Mouse (Mus musculus) liver, embryonic 11.5 days (tissue): Measurements from ENCODE around the gene Apopt1. TPM values are rescaled to one million over a fixed set of nuclear protein-coding genes. Genes with fewer than 3 reads are reported as not detected.
"Not testable (repeated sequence)": the region's sequence is repeated elsewhere in the genome, so short reads cannot be mapped to it uniquely, and the experiment has no call there.

Experiments used
- ATAC-seq: fragments of 200-750 bp; cut with Nextera tagmentation; replicated peaks from 2 replicates; pipeline ENCODE4 v1.8.0; 2017; ENCODE audit warnings: moderate number of reproducible peaks, mild to moderate bottlenecking, moderate TSS enrichment, moderate library complexity; ENCODE audit not compliant: low FRiP score
- DNase-seq: peaks from one replicate; pipeline ENCODE4 v3.0.0-alpha.2; 2017; ENCODE audit warnings: low spot score
- H3K27ac ChIP-seq: fragments of 300-500 bp; sonication (generic); 2 replicates; pipeline ENCODE4 v1.5.1; 2014; ENCODE audit warnings: mild to moderate bottlenecking, low read depth, low read length, control low read depth
- H3K27me3 ChIP-seq: fragments of 300-500 bp; sonication (generic); replicated peaks from 2 replicates; pipeline ENCODE4 v1.6.1; 2014; ENCODE audit warnings: low read length, mixed read lengths; ENCODE audit not compliant: control insufficient read depth, insufficient read depth
- H3K36me3 ChIP-seq: fragments of 300-500 bp; sonication (generic); 2 replicates; pipeline ENCODE4 v1.6.1; 2014; ENCODE audit warnings: mild to moderate bottlenecking, low read length, moderate library complexity, mixed read lengths; ENCODE audit not compliant: control insufficient read depth, insufficient read depth
- H3K4me1 ChIP-seq: fragments of 300-500 bp; sonication (generic); replicated peaks from 2 replicates; pipeline ENCODE4 v1.6.1; 2014; ENCODE audit warnings: low read length, mixed read lengths; ENCODE audit not compliant: control insufficient read depth, insufficient read depth
- H3K4me2 ChIP-seq: fragments of 300-500 bp; sonication (generic); 2 replicates; pipeline ENCODE4 v1.6.1; 2014; ENCODE audit warnings: mild to moderate bottlenecking, control low read depth, moderate library complexity
- H3K4me3 ChIP-seq: fragments of 300-500 bp; sonication (generic); 2 replicates; pipeline ENCODE4 v1.5.1; 2014; ENCODE audit warnings: low read depth, low read length, control low read depth
- H3K9ac ChIP-seq: fragments of 300-500 bp; sonication (generic); 2 replicates; pipeline ENCODE4 v1.6.1; 2014; ENCODE audit warnings: low read depth, low read length, control low read depth
- H3K9me3 ChIP-seq: fragments of 300-500 bp; sonication (generic); 2 replicates; pipeline ENCODE4 v1.6.1; 2016; ENCODE audit warnings: low read length, inconsistent platforms, mixed read lengths; ENCODE audit not compliant: control insufficient read depth
- WGBS: fragments of 180-500 bp; shearing (Covaris S2); extraction: QIAGEN DNeasy Blood & Tissue Kit; methylation state at CpG from one replicate; pipeline ENCODE4 v1.1.7; 2014; 5-methylcytosine and 5-hydroxymethylcytosine counted together
- polyA plus RNA-seq: library from polyadenylated mRNA; unstranded; fragments of >200 nt; fragmentation: Nextera tagmentation; extraction: Ambion mirVana; gene quantifications from 2 replicates; pipeline ENCODE4 v1.2.1, GENCODE M21; 2014

Gene Apopt1
- polyA plus RNA-seq, 1 experiment from 2014 or later = 67.7 TPM

- no peaks in the 10 kb centered on the region for H3K4me1 ChIP-seq
- ATAC-seq (no peak), DNase-seq (no peak)
- H3K27ac ChIP-seq = no peak overlapping the region
- no peaks in the 10 kb centered on the region for H3K9me3 ChIP-seq
- no peak overlapping the region for H3K4me2 ChIP-seq
- H3K9ac ChIP-seq = no peak overlapping the region
- H3K27me3 ChIP-seq = no peaks in the 10 kb centered on the region
- H3K4me3 ChIP-seq = no peak overlapping the region
- peaks cover 10% of the 10 kb centered on the region; the same call in 1 of the 2 replicates for H3K36me3 ChIP-seq
- 76% methylated on average over 12 of the region's 12 CpGs for WGBS
Observed at GRCm38 (mm10) chr12:111725338-111726121, 12.5 kb downstream of the Apopt1 start.

GRCm38 (mm10) chr12:111726122-111726463 is 13.0 kb downstream of the Apopt1 start:
- 65% methylated on average over 4 of the region's 4 CpGs for WGBS
- Histone ChIP-seq H3K4me2 (no peak overlapping the region), H3K9me3 (no peaks in the 10 kb centered on the region), H3K36me3 (peaks cover 10% of the 10 kb centered on the region; the same call in 1 of the 2 replicates), H3K4me1 (no peaks in the 10 kb centered on the region), H3K27me3 (no peaks in the 10 kb centered on the region), H3K9ac (no peak overlapping the region), H3K4me3 (no peak overlapping the region), H3K27ac (no peak overlapping the region)
- ATAC-seq = no peak
- no peak for DNase-seq

- Histone ChIP-seq H3K4me3 (no peak overlapping the region), H3K9ac (no peak overlapping the region), H3K27ac (no peak overlapping the region), H3K27me3 (no peaks in the 10 kb centered on the region), H3K36me3 (peaks cover 10% of the 10 kb centered on the region; the same call in 1 of the 2 replicates), H3K4me2 (no peak overlapping the region), H3K4me1 (peaks cover 7% of the 10 kb centered on the region; the same call in 1 of the 2 replicates), H3K9me3 (no peaks in the 10 kb centered on the region)
- WGBS = 85% methylated on average over 1 of the region's 1 CpGs
- ATAC-seq = no peak
- no peak for DNase-seq
Observed at GRCm38 (mm10) chr12:111727956-111728355, 14.9 kb downstream of the Apopt1 start.

- H3K4me2 ChIP-seq = peak overlapping the region; percentile 51
- H3K4me1 ChIP-seq = peaks cover 7% of the 10 kb centered on the region; the same call in 1 of the 2 replicates
- H3K9ac ChIP-seq = no peak overlapping the region
- H3K36me3 ChIP-seq = peaks cover 5% of the 10 kb centered on the region; the same call in 1 of the 2 replicates
- DNase-seq (peak; percentile 78), ATAC-seq (peak; percentile 88)
- no peak overlapping the region for H3K4me3 ChIP-seq
- WGBS = 30% methylated on average over 30 of the region's 30 CpGs
- H3K9me3 ChIP-seq = no peaks in the 10 kb centered on the region
- H3K27ac ChIP-seq = no peak overlapping the region
- no peaks in the 10 kb centered on the region for H3K27me3 ChIP-seq
Observed at GRCm38 (mm10) chr12:111731822-111732807, 19.1 kb downstream of the Apopt1 start.

GRCm38 (mm10) chr12:111732921-111733320 is 19.9 kb downstream of the Apopt1 start:
- Histone ChIP-seq H3K4me3 (no peak overlapping the region), H3K27ac (no peak overlapping the region), H3K27me3 (no peaks in the 10 kb centered on the region), H3K36me3 (peaks cover 2% of the 10 kb centered on the region; the same call in 1 of the 2 replicates), H3K9me3 (no peaks in the 10 kb centered on the region), H3K4me1 (peaks cover 7% of the 10 kb centered on the region; the same call in 1 of the 2 replicates), H3K9ac (no peak overlapping the region), H3K4me2 (no peak overlapping the region; the same call in 1 of the 2 replicates)
- peak; percentile 18; the same call in 1 of the 2 replicates for ATAC-seq
- no peak for DNase-seq
- 59% methylated on average over 5 of the region's 5 CpGs for whole genome bisulfite sequencing

- WGBS = 92% methylated on average over 3 of the region's 3 CpGs
- Histone ChIP-seq H3K27me3 (no peaks in the 10 kb centered on the region), H3K36me3 (peaks cover under 1% of the 10 kb centered on the region; the same call in 1 of the 2 replicates), H3K27ac (no peak overlapping the region), H3K4me3 (no peak overlapping the region), H3K9me3 (no peaks in the 10 kb centered on the region), H3K4me1 (peaks cover 7% of the 10 kb centered on the region; the same call in 1 of the 2 replicates), H3K4me2 (no peak overlapping the region), H3K9ac (no peak overlapping the region)
- no peak for DNase-seq
- no peak for ATAC-seq
Observed at GRCm38 (mm10) chr12:111734912-111735311, 21.9 kb downstream of the Apopt1 start.

- H3K4me2 ChIP-seq, H3K4me3 ChIP-seq, ATAC-seq, H3K9ac ChIP-seq, H3K9me3 ChIP-seq, H3K27me3 ChIP-seq, H3K4me1 ChIP-seq, H3K36me3 ChIP-seq, DNase-seq, H3K27ac ChIP-seq: not testable (repeated sequence)
- 86% methylated on average over 8 of the region's 8 CpGs for WGBS
Observed at GRCm38 (mm10) chr12:111736676-111737075, 23.6 kb downstream of the Apopt1 start.

GRCm38 (mm10) chr12:111737370-111737769 is 24.3 kb downstream of the Apopt1 start:
- Histone ChIP-seq H3K27me3 (no peaks in the 10 kb centered on the region), H3K36me3 (no peaks in the 10 kb centered on the region), H3K4me3 (no peak overlapping the region), H3K9ac (no peak overlapping the region), H3K4me2 (no peak overlapping the region), H3K4me1 (peaks cover 2% of the 10 kb centered on the region; the same call in 1 of the 2 replicates), H3K9me3 (no peaks in the 10 kb centered on the region), H3K27ac (no peak overlapping the region)
- 64% methylated on average over 9 of the region's 9 CpGs for WGBS
- DNase-seq (no peak), ATAC-seq (no peak)
